Mouse (Mus musculus): ENCODE data around the gene Foxj3. TPM values are rescaled to one million over a fixed set of nuclear protein-coding genes. Genes with fewer than 3 reads are reported as not detected.

Foxj3 gene
- polyA plus RNA-seq, 1 experiment: 47.9 TPM

- Histone ChIP-seq H3K27ac (ENCODE audit: insufficient read depth, low read length) (no peak overlapping the region), H3K4me1 (ENCODE audit: control insufficient read depth, insufficient read depth, low read length) (no peaks in the 10 kb centered on the region), H3K9ac (ENCODE audit: low read depth, poor library complexity, severe bottlenecking) (no peak overlapping the region), H3K36me3 (ENCODE audit: control insufficient read depth, insufficient read depth, low read length, poor library complexity, severe bottlenecking) (no peaks in the 10 kb centered on the region), H3K4me3 (ENCODE audit: low read depth, low read length) (no peak overlapping the region), H3K9me3 (replicated peaks; ENCODE audit: control insufficient read depth, insufficient read depth, low read length, poor library complexity, severe bottlenecking) (no peaks in the 10 kb centered on the region), H3K27me3 (ENCODE audit: control insufficient read depth, insufficient read depth, low read length, poor library complexity, severe bottlenecking) (no peaks in the 10 kb centered on the region)
- TF ChIP-seq CTCF (IDR thresholded peaks at IDR 0.05; ENCODE audit: low read depth, low read length): no peak
- TF ChIP-seq EP300 (IDR thresholded peaks at IDR 0.05; ENCODE audit: insufficient read depth, low read depth, low read length): no peak
- no peak for TF ChIP-seq POLR2A (IDR thresholded peaks at IDR 0.05; ENCODE audit: insufficient read depth, low read length)
Observed at GRCm38 (mm10) chr4:119531813-119532212, 5.0 kb upstream of the Foxj3 start.

DNA sequence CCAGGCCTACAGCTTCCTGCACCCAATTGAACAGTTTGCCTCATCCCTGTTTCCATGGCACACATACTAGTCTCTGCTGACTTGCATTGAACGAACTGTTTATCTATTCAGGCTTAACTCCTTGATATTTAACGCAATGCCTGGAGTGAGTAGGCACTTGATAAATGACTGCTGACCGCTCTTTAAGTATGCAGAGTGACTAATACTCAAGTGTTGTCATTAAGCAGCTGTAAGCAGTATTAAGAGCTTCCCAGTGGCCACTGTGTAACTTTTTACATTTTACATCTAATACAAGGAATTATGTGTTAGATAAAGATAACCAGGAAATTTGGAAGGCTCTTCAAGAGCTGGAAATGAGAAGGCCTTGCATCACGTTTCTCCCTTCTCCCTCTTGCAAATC, 1.7 kb upstream of the Foxj3 start:
- Histone ChIP-seq H3K4me3 (ENCODE audit: low read depth, low read length) (no peak overlapping the region), H3K4me1 (ENCODE audit: control insufficient read depth, insufficient read depth, low read length) (no peaks in the 10 kb centered on the region), H3K9ac (ENCODE audit: low read depth, poor library complexity, severe bottlenecking) (no peak overlapping the region), H3K27ac (ENCODE audit: insufficient read depth, low read length) (no peak overlapping the region), H3K9me3 (replicated peaks; ENCODE audit: control insufficient read depth, insufficient read depth, low read length, poor library complexity, severe bottlenecking) (no peaks in the 10 kb centered on the region), H3K36me3 (ENCODE audit: control insufficient read depth, insufficient read depth, low read length, poor library complexity, severe bottlenecking) (no peaks in the 10 kb centered on the region), H3K27me3 (ENCODE audit: control insufficient read depth, insufficient read depth, low read length, poor library complexity, severe bottlenecking) (no peaks in the 10 kb centered on the region)
- no peak for TF ChIP-seq POLR2A (IDR thresholded peaks at IDR 0.05; ENCODE audit: insufficient read depth, low read length)
- no peak for TF ChIP-seq CTCF (IDR thresholded peaks at IDR 0.05; ENCODE audit: low read depth, low read length)

DNA sequence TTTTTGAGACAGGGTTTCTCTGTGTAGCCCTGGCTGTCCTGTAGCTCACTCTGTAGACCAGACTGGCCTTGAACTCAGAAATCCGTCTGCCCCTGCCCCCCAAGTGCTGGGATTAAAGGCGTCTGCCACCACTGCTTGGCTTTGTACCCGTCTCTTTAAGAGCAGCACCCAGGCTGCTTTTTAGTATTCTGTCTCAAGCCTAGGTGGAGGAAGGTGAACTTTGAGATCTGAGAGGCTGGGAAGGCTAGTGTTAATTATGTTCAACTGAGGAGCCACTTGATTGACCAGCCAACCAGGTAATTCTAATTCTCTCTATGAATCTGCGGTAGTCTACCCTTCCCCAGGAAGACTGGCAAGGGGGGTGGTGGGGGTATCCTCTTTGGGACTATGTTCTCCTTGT, 632 bp downstream of the Foxj3 start:
- Histone ChIP-seq H3K9ac (ENCODE audit: low read depth, poor library complexity, severe bottlenecking) (no peak overlapping the region), H3K27ac (ENCODE audit: insufficient read depth, low read length) (no peak overlapping the region), H3K27me3 (ENCODE audit: control insufficient read depth, insufficient read depth, low read length, poor library complexity, severe bottlenecking) (no peaks in the 10 kb centered on the region), H3K36me3 (ENCODE audit: control insufficient read depth, insufficient read depth, low read length, poor library complexity, severe bottlenecking) (no peaks in the 10 kb centered on the region), H3K4me3 (ENCODE audit: low read depth, low read length) (no peak overlapping the region), H3K4me1 (ENCODE audit: control insufficient read depth, insufficient read depth, low read length) (no peaks in the 10 kb centered on the region), H3K9me3 (replicated peaks; ENCODE audit: control insufficient read depth, insufficient read depth, low read length, poor library complexity, severe bottlenecking) (no peaks in the 10 kb centered on the region)
- TF ChIP-seq EP300 (IDR thresholded peaks at IDR 0.05; ENCODE audit: insufficient read depth, low read depth, low read length) (no peak), CTCF (IDR thresholded peaks at IDR 0.05; ENCODE audit: low read depth, low read length) (no peak), POLR2A (IDR thresholded peaks at IDR 0.05; ENCODE audit: insufficient read depth, low read length) (no peak)

DNA sequence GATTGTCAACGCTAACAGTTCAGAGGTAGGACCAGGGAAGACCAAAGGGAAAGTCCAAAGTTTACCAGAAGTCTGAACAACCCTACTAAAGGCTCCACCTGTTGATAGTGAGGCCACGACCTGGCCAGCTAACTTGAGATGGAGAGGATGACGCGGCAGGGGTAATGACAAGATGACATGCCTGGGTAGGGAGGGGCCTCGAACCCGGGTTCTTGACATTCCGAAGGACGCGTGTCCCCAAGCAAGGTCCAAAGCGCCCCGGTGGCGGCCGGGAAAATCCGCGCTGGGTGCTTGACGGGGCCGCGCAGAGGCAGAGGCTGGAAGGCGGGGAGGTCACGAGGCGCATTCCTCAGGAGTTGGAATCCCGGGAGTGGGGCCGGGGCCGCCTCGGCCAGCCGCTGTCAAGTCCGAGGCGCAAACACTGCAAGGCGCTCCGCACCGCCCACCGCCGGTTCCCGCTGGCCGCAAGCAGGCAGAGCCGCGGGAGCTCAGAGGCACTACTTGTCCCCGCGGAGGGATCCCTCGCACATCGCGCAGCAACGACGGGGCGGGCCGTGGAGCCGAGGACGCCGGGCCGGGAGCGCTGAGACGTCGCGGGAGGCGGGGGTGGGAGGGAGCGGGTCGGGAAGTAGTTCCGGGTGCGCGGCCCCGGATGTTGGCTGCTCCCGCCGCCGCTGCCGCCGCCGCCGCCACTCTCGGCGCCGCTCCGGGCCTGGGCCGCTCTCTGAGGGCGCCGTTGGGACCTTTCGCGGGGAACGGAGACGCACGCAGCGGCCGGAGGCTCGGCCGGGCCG, 2.4 kb downstream of the Foxj3 start, which contains the start of gene Frg2f1:
Gene Frg2f1, minus strand, starts transcription at position 499 of the 794 bp plus-strand sequence.
- peak within 1 kb of the TSS; percentile 95 for H3K9ac ChIP-seq (ENCODE audit: low read depth, poor library complexity, severe bottlenecking)
- peak within 1 kb of the TSS; percentile 49 for H3K27ac ChIP-seq (ENCODE audit: insufficient read depth, low read length)
- no peaks in the 10 kb centered on the region for H3K4me1 ChIP-seq (ENCODE audit: control insufficient read depth, insufficient read depth, low read length)
- H3K36me3 ChIP-seq (ENCODE audit: control insufficient read depth, insufficient read depth, low read length, poor library complexity, severe bottlenecking): no peaks in the 10 kb centered on the region
- H3K27me3 ChIP-seq (ENCODE audit: control insufficient read depth, insufficient read depth, low read length, poor library complexity, severe bottlenecking): no peaks in the 10 kb centered on the region
- no peaks in the 10 kb centered on the region for H3K9me3 ChIP-seq (replicated peaks; ENCODE audit: control insufficient read depth, insufficient read depth, low read length, poor library complexity, severe bottlenecking)
- no peak for TF ChIP-seq POLR2A (IDR thresholded peaks at IDR 0.05; ENCODE audit: insufficient read depth, low read length)
- TF ChIP-seq EP300 (IDR thresholded peaks at IDR 0.05; ENCODE audit: insufficient read depth, low read depth, low read length): no peak
- no peak for TF ChIP-seq CTCF (IDR thresholded peaks at IDR 0.05; ENCODE audit: low read depth, low read length)
- H3K4me3 ChIP-seq (ENCODE audit: low read depth, low read length): peak within 1 kb of the TSS; percentile 93

DNA sequence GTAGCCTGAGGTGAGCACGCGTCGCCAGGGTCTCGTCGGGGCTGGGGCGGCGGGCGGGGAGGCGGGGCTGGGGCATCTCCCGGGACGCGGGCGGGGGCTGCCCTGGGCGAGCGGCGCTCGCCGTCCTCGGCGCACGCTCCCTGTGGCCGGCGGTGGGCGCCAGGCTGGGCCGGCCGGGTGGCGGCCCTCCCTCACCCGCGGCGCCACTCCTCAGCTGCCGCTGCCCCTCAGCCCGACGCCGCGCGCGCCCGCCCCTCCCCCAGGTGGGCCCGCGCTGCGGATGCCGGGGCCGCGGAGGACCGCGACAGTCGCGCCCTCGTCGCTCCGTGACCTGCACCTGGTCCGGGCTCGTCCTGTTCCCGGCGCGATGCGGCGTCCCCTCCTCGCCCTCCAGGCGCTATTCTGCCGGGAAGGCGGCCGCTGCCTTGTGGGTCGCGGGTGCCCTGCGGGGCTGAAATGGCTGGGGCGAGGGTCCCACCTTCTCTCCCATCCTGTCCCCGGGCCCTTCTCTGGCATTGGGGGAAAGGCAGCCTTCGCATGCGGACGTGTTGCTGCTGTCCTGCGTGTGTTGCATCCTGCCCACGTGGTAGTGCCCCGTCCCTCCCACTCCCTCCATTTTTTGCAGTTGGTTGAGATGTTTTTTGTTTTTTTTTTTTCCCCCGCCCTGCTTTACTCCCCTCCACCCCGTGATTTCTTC, 3.2 kb downstream of the Foxj3 start:
- TF ChIP-seq EP300 (IDR thresholded peaks at IDR 0.05; ENCODE audit: insufficient read depth, low read depth, low read length) (no peak), POLR2A (IDR thresholded peaks at IDR 0.05; ENCODE audit: insufficient read depth, low read length) (no peak), CTCF (IDR thresholded peaks at IDR 0.05; ENCODE audit: low read depth, low read length) (no peak)
- Histone ChIP-seq H3K4me3 (ENCODE audit: low read depth, low read length) (peak overlapping the region; percentile 93), H3K27ac (ENCODE audit: insufficient read depth, low read length) (peak overlapping the region; percentile 49), H3K9me3 (replicated peaks; ENCODE audit: control insufficient read depth, insufficient read depth, low read length, poor library complexity, severe bottlenecking) (no peaks in the 10 kb centered on the region), H3K4me1 (ENCODE audit: control insufficient read depth, insufficient read depth, low read length) (no peaks in the 10 kb centered on the region), H3K9ac (ENCODE audit: low read depth, poor library complexity, severe bottlenecking) (peak overlapping the region; percentile 95), H3K27me3 (ENCODE audit: control insufficient read depth, insufficient read depth, low read length, poor library complexity, severe bottlenecking) (no peaks in the 10 kb centered on the region), H3K36me3 (ENCODE audit: control insufficient read depth, insufficient read depth, low read length, poor library complexity, severe bottlenecking) (no peaks in the 10 kb centered on the region)

GRCm38 (mm10) chr4:119540533-119540890, 3.7 kb downstream of the Foxj3 start:
- TF ChIP-seq POLR2A (IDR thresholded peaks at IDR 0.05; ENCODE audit: insufficient read depth, low read length) (no peak), CTCF (IDR thresholded peaks at IDR 0.05; ENCODE audit: low read depth, low read length) (no peak), EP300 (IDR thresholded peaks at IDR 0.05; ENCODE audit: insufficient read depth, low read depth, low read length) (no peak)
- Histone ChIP-seq H3K4me3 (ENCODE audit: low read depth, low read length) (peak overlapping the region; percentile 93), H3K4me1 (ENCODE audit: control insufficient read depth, insufficient read depth, low read length) (no peaks in the 10 kb centered on the region), H3K27me3 (ENCODE audit: control insufficient read depth, insufficient read depth, low read length, poor library complexity, severe bottlenecking) (no peaks in the 10 kb centered on the region), H3K9me3 (replicated peaks; ENCODE audit: control insufficient read depth, insufficient read depth, low read length, poor library complexity, severe bottlenecking) (no peaks in the 10 kb centered on the region), H3K36me3 (ENCODE audit: control insufficient read depth, insufficient read depth, low read length, poor library complexity, severe bottlenecking) (no peaks in the 10 kb centered on the region), H3K9ac (ENCODE audit: low read depth, poor library complexity, severe bottlenecking) (peak overlapping the region; percentile 95), H3K27ac (ENCODE audit: insufficient read depth, low read length) (peak overlapping the region; percentile 49; the same call in 1 of the 2 replicates)
